Comparison of ENCODE assay signal across 9 mouse cellular contexts in genomic region chr13:43579740-43580139, GRCm38 (mm10). TPM values are rescaled to one million over a fixed set of nuclear protein-coding genes. Genes with fewer than 3 reads are reported as not detected.
DNase-seq lines count a peak whose midpoint lies in the region; ATAC-seq and TF ChIP-seq lines count a peak whose summit lies in the region.
"Had no signal": no experiment of that assay in that cellular context is flagged by ENCODE, and none has a peak within 500 bp of the region (broad histone marks: within the 10 kb centered on the region; RNA-seq: fewer than 3 reads in every experiment).

No protein-coding gene starts in this region.

- no peak for TF ChIP-seq POLR2A in embryonic fibroblast, embryonic 13.5 days (IDR thresholded peaks at IDR 0.05; ENCODE audit: low read depth, low read length)

- peak; percentile 87 for DNase-seq in intestine, embryonic 14.5 days (ENCODE audit: low spot score)
- DNase-seq in brain, adult 2 months (ENCODE audit: low read depth, low spot score) = peak; percentile 85
- DNase-seq in kidney, postnatal 0 days (ENCODE audit: low spot score) = peak; percentile 69
- DNase-seq in thymus, postnatal 14 days = peak; percentile 59

- WGBS in intestine, embryonic 14.5 days = 26% methylated on average over 18 of the region's 18 CpGs
- 25% methylated on average over 18 of the region's 18 CpGs for WGBS in intestine, embryonic 16.5 days
- 24% methylated on average over 18 of the region's 18 CpGs for WGBS in kidney, postnatal 0 days

- no peak overlapping the region for H3K4me3 ChIP-seq in intestine, embryonic 14.5 days (ENCODE audit: low read depth, low read length)
- no peak overlapping the region for H3K4me3 ChIP-seq in intestine, embryonic 16.5 days (ENCODE audit: low read length)
- H3K4me3 ChIP-seq in embryonic fibroblast, embryonic 13.5 days (ENCODE audit: insufficient read depth, low read length) = no peak overlapping the region
- H3K4me3 ChIP-seq in kidney, postnatal 0 days (replicated peaks; ENCODE audit: low read depth, low read length) = no peak overlapping the region
- H3K4me3 ChIP-seq in megakaryocyte, embryonic 14.5 days (replicated peaks) = peak overlapping the region; percentile 76
- H3K4me3 ChIP-seq: neural tube, embryonic 12.5 days had no signal

- H3K27ac ChIP-seq in intestine, embryonic 14.5 days (ENCODE audit: low read depth) = no peak overlapping the region
- H3K27ac ChIP-seq in intestine, embryonic 16.5 days (ENCODE audit: low read length) = no peak overlapping the region
- H3K27ac ChIP-seq in embryonic fibroblast, embryonic 13.5 days (ENCODE audit: insufficient read depth, low read length) = no peak overlapping the region
- no peak overlapping the region for H3K27ac ChIP-seq in kidney, postnatal 0 days
- H3K27ac ChIP-seq: neural tube, embryonic 12.5 days had no signal

- no peak overlapping the region for H3K4me2 ChIP-seq in intestine, embryonic 14.5 days (ENCODE audit: low read length)
- H3K4me2 ChIP-seq in intestine, embryonic 16.5 days (ENCODE audit: low read depth, low read length) = no peak overlapping the region
- 0 out of 2 replicates have a peak overlapping the region, but pooled peaks have one; percentile 13 for H3K4me2 ChIP-seq in kidney, postnatal 0 days (ENCODE audit: low read length)
- H3K4me2 ChIP-seq: neural tube, embryonic 12.5 days had no signal

- no peaks in the 10 kb centered on the region for H3K9me3 ChIP-seq in intestine, embryonic 14.5 days (ENCODE audit: control insufficient read depth, low read length)
- H3K9me3 ChIP-seq in intestine, embryonic 16.5 days (ENCODE audit: control insufficient read depth, low read length) = no peaks in the 10 kb centered on the region
- H3K9me3 ChIP-seq in kidney, postnatal 0 days (replicated peaks; ENCODE audit: low read length) = no peaks in the 10 kb centered on the region
- H3K9me3 ChIP-seq in megakaryocyte, embryonic 14.5 days = peaks cover 3% of the 10 kb centered on the region; the same call in 1 of the 2 replicates
- H3K9me3 ChIP-seq: neural tube, embryonic 12.5 days had no signal

- H3K4me1 ChIP-seq in intestine, embryonic 14.5 days (replicated peaks; ENCODE audit: control insufficient read depth, insufficient read depth, low read length) = no peaks in the 10 kb centered on the region
- H3K4me1 ChIP-seq in intestine, embryonic 16.5 days (ENCODE audit: control insufficient read depth, insufficient read depth, low read length) = no peaks in the 10 kb centered on the region
- no peaks in the 10 kb centered on the region for H3K4me1 ChIP-seq in embryonic fibroblast, embryonic 13.5 days (ENCODE audit: control insufficient read depth, insufficient read depth, low read length)
- H3K4me1 ChIP-seq in kidney, postnatal 0 days (replicated peaks; ENCODE audit: insufficient read depth, low read length) = no peaks in the 10 kb centered on the region
- H3K4me1 ChIP-seq in megakaryocyte, embryonic 14.5 days = peaks cover 5% of the 10 kb centered on the region; the same call in 1 of the 2 replicates
- H3K4me1 ChIP-seq: neural tube, embryonic 12.5 days had no signal

- TF ChIP-seq CTCF in embryonic fibroblast, embryonic 13.5 days (IDR thresholded peaks at IDR 0.05; ENCODE audit: borderline replicate concordance, insufficient read depth, low read length) = peak; percentile 82
- TF ChIP-seq CTCF in kidney, postnatal 0 days (IDR thresholded peaks at IDR 0.05; ENCODE audit: low read depth) = peak; percentile 80

- no peak for ATAC-seq in intestine, embryonic 14.5 days (replicated peaks; ENCODE audit: low FRiP score, low TSS enrichment, low read depth)
- ATAC-seq in intestine, embryonic 16.5 days = no peak
- peak; percentile 51 for ATAC-seq in CD4-positive, CD25-positive, alpha-beta regulatory T cell, adult 4 months
- ATAC-seq in kidney, postnatal 0 days (replicated peaks; ENCODE audit: low FRiP score, low read depth) = no peak

- no peaks in the 10 kb centered on the region for H3K36me3 ChIP-seq in intestine, embryonic 14.5 days (ENCODE audit: control insufficient read depth, insufficient read depth, low read length)
- no peaks in the 10 kb centered on the region for H3K36me3 ChIP-seq in intestine, embryonic 16.5 days (ENCODE audit: control insufficient read depth, insufficient read depth, low read length)
- H3K36me3 ChIP-seq in kidney, postnatal 0 days (ENCODE audit: insufficient read depth, low read length) = no peaks in the 10 kb centered on the region
- no peaks in the 10 kb centered on the region for H3K36me3 ChIP-seq in megakaryocyte, embryonic 14.5 days (replicated peaks; ENCODE audit: low read length)
- H3K36me3 ChIP-seq: neural tube, embryonic 12.5 days had no signal

- H3K27me3 ChIP-seq in intestine, embryonic 14.5 days (replicated peaks; ENCODE audit: control insufficient read depth, insufficient read depth, low read length) = no peaks in the 10 kb centered on the region
- H3K27me3 ChIP-seq in intestine, embryonic 16.5 days (replicated peaks; ENCODE audit: control insufficient read depth, insufficient read depth, low read length) = no peaks in the 10 kb centered on the region
- H3K27me3 ChIP-seq in kidney, postnatal 0 days (ENCODE audit: insufficient read depth, low read length) = no peaks in the 10 kb centered on the region
- H3K27me3 ChIP-seq in megakaryocyte, embryonic 14.5 days (replicated peaks) = peaks cover 21% of the 10 kb centered on the region
- H3K27me3 ChIP-seq: neural tube, embryonic 12.5 days had no signal

- H3K9ac ChIP-seq in intestine, embryonic 14.5 days (ENCODE audit: low read length) = no peak overlapping the region
- no peak overlapping the region for H3K9ac ChIP-seq in intestine, embryonic 16.5 days (ENCODE audit: low read depth, low read length)
- no peak overlapping the region for H3K9ac ChIP-seq in kidney, postnatal 0 days (ENCODE audit: low read depth, low read length)
- H3K9ac ChIP-seq: neural tube, embryonic 12.5 days had no signal

RNA-seq across cellular contexts. Expression of gene Mcur1, which starts 19.7 kb away (rescaled TPM):
- polyA plus RNA-seq in intestine, embryonic 14.5 days (2014; fragmentation: Nextera tagmentation; extraction: Ambion mirVana) = 11.2 and 13.1 TPM in 2 replicates
- 8.6 and 9.1 TPM in 2 replicates for polyA plus RNA-seq in intestine, embryonic 16.5 days (2015; fragmentation: Nextera tagmentation; extraction: Ambion mirVana)
- polyA plus RNA-seq in CD4-positive, CD25-positive, alpha-beta regulatory T cell, adult 4 months (2017; shearing (Covaris generic)) = 10 to 100 TPM; 15.1 to 17.6 TPM
- polyA plus RNA-seq in embryonic fibroblast, embryonic 13.5 days (2011; ENCODE audit: insufficient read length, low read depth, missing spikeins) = 11.8 and 14.1 TPM in 2 replicates
- 37.0 and 37.3 TPM in 2 replicates for polyA plus RNA-seq in kidney, postnatal 0 days (2015; fragmentation: Nextera tagmentation; extraction: Ambion mirVana)
- 7.8 and 17.5 TPM in 2 replicates for polyA plus RNA-seq in megakaryocyte, embryonic 14.5 days (2012; ENCODE audit: insufficient read depth, low replicate concordance)

RNA-seq across cellular contexts. Expression of gene Rnf182, which starts 35.8 kb away (rescaled TPM):
- 1.5 and 2.2 TPM in 2 replicates for polyA plus RNA-seq in intestine, embryonic 14.5 days (2014; fragmentation: Nextera tagmentation; extraction: Ambion mirVana)
- polyA plus RNA-seq in intestine, embryonic 16.5 days (2015; fragmentation: Nextera tagmentation; extraction: Ambion mirVana) = 0.61 and 1.1 TPM in 2 replicates
- polyA plus RNA-seq in CD4-positive, CD25-positive, alpha-beta regulatory T cell, adult 4 months (2017; shearing (Covaris generic)) = not detected
- 0.47 TPM in 1 of 2 replicates, not detected in the other for polyA plus RNA-seq in embryonic fibroblast, embryonic 13.5 days (2011; ENCODE audit: insufficient read length, low read depth, missing spikeins)
- 1.1 and 2.4 TPM in 2 replicates for polyA plus RNA-seq in kidney, postnatal 0 days (2015; fragmentation: Nextera tagmentation; extraction: Ambion mirVana)
- polyA plus RNA-seq in megakaryocyte, embryonic 14.5 days (2012; ENCODE audit: insufficient read depth, low replicate concordance) = not detected in 2 replicates
